Mouse (Mus musculus) liver, adult 2 months (tissue): ENCODE data around the gene Pwwp2b. TPM values are rescaled to one million over a fixed set of nuclear protein-coding genes. Genes with fewer than 3 reads are reported as not detected.

ENCODE experiments used
- DNase-seq: peaks from one replicate; pipeline ENCODE4 v3.0.0-alpha.2; 2011; ENCODE audit warnings: low read depth, low spot score; ENCODE audit errors: extremely low read depth
- H3K27ac ChIP-seq: fragments of 200-500 bp; replicated peaks from 2 replicates; pipeline ENCODE4 v1.5.1; 2012; ENCODE audit warnings: low read depth, mild to moderate bottlenecking, control low read depth, inconsistent platforms, low read length; ENCODE audit not compliant: insufficient read depth
- H3K27me3 ChIP-seq: fragments of 200-500 bp; 2 replicates; pipeline ENCODE4 v1.6.1; 2012; ENCODE audit warnings: mild to moderate bottlenecking, moderate library complexity, low read length, inconsistent platforms; ENCODE audit not compliant: control insufficient read depth, insufficient read depth
- H3K36me3 ChIP-seq: fragments of 200-500 bp; 2 replicates; pipeline ENCODE4 v1.6.1; 2012; ENCODE audit warnings: low read length, inconsistent platforms; ENCODE audit not compliant: control insufficient read depth, insufficient read depth
- H3K4me1 ChIP-seq: fragments of 200-500 bp; 2 replicates; pipeline ENCODE4 v1.6.1; 2011; ENCODE audit warnings: low read length; ENCODE audit not compliant: control insufficient read depth, insufficient read depth
- H3K4me3 ChIP-seq: fragments of 200-500 bp; 2 replicates; pipeline ENCODE4 v1.5.1; 2011; ENCODE audit warnings: low read depth, mild to moderate bottlenecking, control low read depth, low read length, moderate library complexity; ENCODE audit not compliant: insufficient read depth
- H3K79me2 ChIP-seq: fragments of 200-500 bp; 2 replicates; pipeline ENCODE4 v1.6.1; 2012; ENCODE audit warnings: inconsistent platforms, mild to moderate bottlenecking, low read length, moderate library complexity; ENCODE audit not compliant: control insufficient read depth, insufficient read depth
- H3K9ac ChIP-seq: fragments of 200-500 bp; 2 replicates; pipeline ENCODE4 v1.6.1; 2012; ENCODE audit warnings: low read depth, mild to moderate bottlenecking, control low read depth, inconsistent platforms, low read length
- CTCF ChIP-seq: fragments of 200-500 bp; IDR thresholded peaks from 2 replicates; pipeline ENCODE4 v1.5.1; 2011; ENCODE audit warnings: low read depth, low read length, control low read depth
- POLR2A ChIP-seq: fragments of 200-500 bp; IDR thresholded peaks from 2 replicates; pipeline ENCODE4 v1.6.1; 2011; ENCODE audit warnings: low read length, control low read depth; ENCODE audit not compliant: insufficient read depth; ENCODE audit errors: extremely low read depth
- WGBS: fragments of 180-500 bp; shearing (Covaris S2); methylation state at CpG from one replicate; pipeline ENCODE4 v1.1.7; 2018; 5-methylcytosine and 5-hydroxymethylcytosine counted together
- polyA plus RNA-seq: library from polyadenylated mRNA; depleted of rRNA; stranded (reverse); fragments of >200 nt; gene quantifications from 2 replicates; pipeline ENCODE4 v1.2.3, GENCODE M21; 2012; rRNA removed
- total RNA-seq: library from RNA; depleted of rRNA; stranded (reverse); fragments of >200 nt; gene quantifications from 2 replicates; pipeline ENCODE4 v1.2.3, GENCODE M21; 2014; rRNA removed

Pwwp2b gene
- total RNA-seq (0.65 and 0.74 TPM in 2 replicates), polyA plus RNA-seq (2.1 TPM in 2 replicates)

DNA sequence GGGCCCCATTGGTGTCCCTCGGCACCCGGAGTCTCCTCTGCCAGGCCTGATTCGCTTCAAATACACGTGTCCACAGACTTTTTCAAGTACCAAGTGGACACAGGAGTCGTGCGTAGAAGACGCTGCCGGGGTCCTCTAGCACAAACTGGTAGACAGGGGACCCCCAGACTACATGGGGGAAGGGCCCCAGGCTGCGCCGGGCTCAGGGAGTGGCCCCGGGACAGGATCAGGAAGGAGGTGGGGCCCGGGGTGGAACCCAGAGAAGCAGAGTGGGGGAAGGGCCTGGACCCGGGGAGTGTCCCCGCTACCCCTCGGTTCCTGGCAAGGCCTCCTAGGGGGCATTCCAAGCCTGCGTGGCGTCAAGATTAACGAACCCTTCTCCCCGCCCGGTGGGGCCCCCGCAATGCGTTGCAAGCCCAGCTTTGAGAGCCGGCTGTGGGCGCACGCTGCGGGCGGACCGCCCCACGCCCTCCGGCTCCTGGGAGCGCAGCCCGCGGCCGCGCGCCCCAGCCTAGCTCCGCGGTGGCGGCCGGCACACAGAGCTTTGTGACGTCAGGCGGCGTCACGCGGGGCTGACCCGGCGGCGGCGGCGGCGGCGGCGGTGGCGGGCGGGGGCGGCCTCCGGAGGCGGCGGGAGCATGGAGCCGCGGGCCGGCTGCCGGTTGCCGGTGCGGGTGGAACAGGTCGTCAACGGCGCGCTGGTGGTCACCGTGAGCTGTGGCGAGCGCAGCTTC, at the start of gene Pwwp2b:
Gene Pwwp2b (plus strand): TSS at position 602 of the 734 bp plus-strand sequence.
- Histone ChIP-seq H3K4me3 (peak within 1 kb of the TSS; percentile 60), H3K27ac (peak within 1 kb of the TSS; percentile 65), H3K27me3 (no peaks in the 10 kb centered on the region), H3K36me3 (no peaks in the 10 kb centered on the region), H3K9ac (peak within 1 kb of the TSS; percentile 93), H3K79me2 (no peaks in the 10 kb centered on the region), H3K4me1 (peaks cover 12% of the 10 kb centered on the region)
- peak; percentile 54 for DNase-seq
- WGBS = 2% methylated on average over 72 of the region's 72 CpGs
- TF ChIP-seq CTCF = no peak
- TF ChIP-seq POLR2A = peak; percentile 58; the same call in 1 of the 2 replicates

DNA sequence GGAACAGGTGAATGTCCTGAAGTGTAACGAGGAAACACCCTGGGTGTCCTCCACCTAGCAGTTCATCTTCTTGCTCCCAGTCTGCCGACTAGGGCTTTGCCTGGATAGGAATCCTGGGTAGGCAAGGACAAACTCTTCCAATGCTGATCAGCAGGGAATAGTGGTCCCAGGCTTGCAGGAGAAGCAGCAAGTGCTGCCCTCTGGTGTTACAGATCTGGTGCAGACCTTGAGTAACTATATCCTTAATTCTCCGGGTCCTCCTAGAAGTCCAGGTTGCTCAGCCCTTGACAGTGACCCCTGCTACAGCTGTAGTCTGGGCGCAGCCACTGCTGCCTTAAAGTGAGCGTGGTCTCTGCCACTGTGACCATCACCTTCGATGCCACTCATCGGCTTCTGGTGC, 48.2 kb upstream of the Pwwp2b start:
- WGBS = 29% methylated on average over 7 of the region's 7 CpGs
- H3K9ac ChIP-seq = no peak overlapping the region
- H3K4me1 ChIP-seq = no peaks in the 10 kb centered on the region
- no peak for DNase-seq
- H3K79me2 ChIP-seq = no peaks in the 10 kb centered on the region
- H3K4me3 ChIP-seq = no peak overlapping the region
- H3K36me3 ChIP-seq = no peaks in the 10 kb centered on the region
- H3K27ac ChIP-seq = no peak overlapping the region
- TF ChIP-seq POLR2A (no peak), CTCF (peak; percentile 59)
- H3K27me3 ChIP-seq = no peaks in the 10 kb centered on the region

DNA sequence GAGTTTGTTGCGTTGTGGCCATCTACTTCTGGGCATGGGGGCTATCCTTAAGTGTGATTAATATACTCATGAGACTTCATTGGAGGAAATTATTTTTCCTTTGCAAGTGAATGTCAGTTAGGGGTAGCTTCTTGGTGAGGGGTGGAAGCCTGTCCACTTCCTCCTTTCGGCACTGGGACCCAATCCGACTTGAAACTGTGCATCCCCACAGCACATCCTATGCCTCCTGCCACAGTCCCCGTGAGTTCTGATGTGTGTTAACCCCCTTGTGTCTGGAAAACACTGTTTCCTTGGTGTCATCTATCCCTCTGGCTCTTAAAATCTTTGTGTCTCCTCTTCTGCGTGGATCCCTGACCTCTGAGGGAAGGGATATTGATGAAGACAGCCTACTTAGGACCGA, 47.1 kb upstream of the Pwwp2b start:
- H3K4me1 ChIP-seq = no peaks in the 10 kb centered on the region
- H3K27me3 ChIP-seq = no peaks in the 10 kb centered on the region
- H3K36me3 ChIP-seq = no peaks in the 10 kb centered on the region

DNA sequence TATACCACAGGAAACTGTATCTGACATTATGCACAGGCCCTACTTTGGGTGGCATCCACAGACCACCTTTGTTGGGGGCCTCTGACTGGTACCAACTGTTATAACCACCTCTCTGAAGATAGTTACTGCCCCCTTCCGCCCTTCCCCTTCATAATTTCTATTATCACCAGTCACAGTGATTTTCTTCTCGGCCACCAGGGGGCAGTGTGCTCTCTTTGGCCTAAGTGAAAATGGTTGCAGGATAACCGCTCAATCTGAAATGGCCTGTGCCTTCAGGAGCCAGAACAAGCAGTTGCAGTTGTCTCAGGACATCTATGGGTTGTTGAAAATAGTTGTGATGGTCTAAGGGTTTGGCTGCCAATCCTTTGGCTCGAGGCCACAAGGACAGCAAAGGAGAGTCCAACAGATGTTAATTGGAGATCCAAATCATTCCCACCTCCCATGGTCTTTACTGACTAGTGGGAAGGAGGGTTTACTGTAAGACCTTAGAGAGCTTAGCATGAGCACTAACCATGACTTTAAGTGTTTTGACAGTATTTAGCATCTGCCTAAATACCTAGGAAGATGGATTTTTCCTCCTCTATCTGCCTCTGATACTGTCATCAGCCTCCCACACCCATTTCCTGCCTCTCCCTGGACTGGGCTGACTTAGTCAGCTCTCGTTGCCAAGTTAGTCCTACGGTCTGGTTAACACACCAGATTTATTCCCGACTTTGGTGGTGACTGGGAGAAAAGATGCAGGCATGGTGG, 40.1 kb upstream of the Pwwp2b start:
- Histone ChIP-seq H3K27me3 (no peaks in the 10 kb centered on the region), H3K4me1 (peaks cover 3% of the 10 kb centered on the region; the same call in 1 of the 2 replicates), H3K27ac (no peak overlapping the region), H3K4me3 (no peak overlapping the region), H3K9ac (no peak overlapping the region), H3K79me2 (no peaks in the 10 kb centered on the region), H3K36me3 (no peaks in the 10 kb centered on the region)
- 24% methylated on average over 7 of the region's 7 CpGs for WGBS
- TF ChIP-seq CTCF (peak; percentile 68), POLR2A (no peak)
- DNase-seq = peak; percentile 51

More for the DNA sequence above, 47.1 kb upstream of the Pwwp2b start:
- WGBS = 43% methylated on average over 6 of the region's 6 CpGs
- no peak for DNase-seq
- H3K79me2 ChIP-seq = no peaks in the 10 kb centered on the region
- no peak overlapping the region for H3K4me3 ChIP-seq
- no peak overlapping the region for H3K27ac ChIP-seq
- no peak for TF ChIP-seq CTCF
- no peak for TF ChIP-seq POLR2A
- H3K9ac ChIP-seq = no peak overlapping the region

DNA sequence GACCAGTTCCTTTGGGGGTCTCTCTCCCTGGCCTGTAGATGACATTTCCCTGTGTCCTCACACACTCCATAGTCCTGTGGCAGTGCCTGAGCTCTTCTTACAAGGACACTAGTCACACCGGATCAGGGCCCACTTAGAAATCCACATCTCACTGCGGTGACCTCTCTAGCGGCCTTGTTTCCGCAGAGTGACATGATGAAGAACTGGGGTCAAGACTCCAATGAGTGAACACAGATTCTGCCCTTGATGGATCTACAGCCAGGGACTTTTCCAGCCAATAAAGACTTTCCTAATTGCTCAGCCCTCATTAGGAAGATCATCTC, 39.5 kb upstream of the Pwwp2b start:
- Histone ChIP-seq H3K4me3 (no peak overlapping the region), H3K9ac (no peak overlapping the region), H3K4me1 (peaks cover 3% of the 10 kb centered on the region; the same call in 1 of the 2 replicates), H3K79me2 (no peaks in the 10 kb centered on the region), H3K27me3 (no peaks in the 10 kb centered on the region), H3K27ac (no peak overlapping the region), H3K36me3 (no peaks in the 10 kb centered on the region)
- WGBS = 68% methylated on average over 4 of the region's 4 CpGs
- DNase-seq = no peak
- TF ChIP-seq POLR2A (no peak), CTCF (no peak)

DNA sequence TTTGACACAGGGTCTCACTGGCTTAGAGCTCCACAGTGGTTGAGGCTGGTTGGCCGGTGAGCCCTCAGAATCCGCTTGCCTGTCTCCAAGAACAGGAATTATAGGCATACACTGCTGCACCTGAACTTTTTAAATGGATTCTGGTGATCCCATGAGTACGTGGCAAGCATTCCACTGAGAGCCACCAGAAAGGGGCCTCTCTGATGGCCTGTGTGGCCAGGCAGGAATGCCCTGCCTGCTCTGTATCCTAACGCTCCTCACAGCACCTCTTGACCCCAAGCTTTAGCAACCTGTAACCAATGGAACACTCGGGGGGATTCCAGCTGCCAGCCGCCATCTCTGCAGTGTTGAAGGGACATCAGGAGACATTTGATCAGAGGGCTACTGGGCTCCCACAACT, 36.5 kb upstream of the Pwwp2b start:
- no peaks in the 10 kb centered on the region for H3K36me3 ChIP-seq
- no peak overlapping the region for H3K27ac ChIP-seq
- no peak overlapping the region for H3K4me3 ChIP-seq
- H3K27me3 ChIP-seq = no peaks in the 10 kb centered on the region
- H3K79me2 ChIP-seq = no peaks in the 10 kb centered on the region
- TF ChIP-seq POLR2A = no peak
- no peak overlapping the region for H3K9ac ChIP-seq
- 98% methylated on average over 6 of the region's 6 CpGs for WGBS
- H3K4me1 ChIP-seq = peaks cover 3% of the 10 kb centered on the region; the same call in 1 of the 2 replicates
- no peak for DNase-seq
